8 mouse cellular contexts compared by ENCODE assay signal in the genomic region with DNA sequence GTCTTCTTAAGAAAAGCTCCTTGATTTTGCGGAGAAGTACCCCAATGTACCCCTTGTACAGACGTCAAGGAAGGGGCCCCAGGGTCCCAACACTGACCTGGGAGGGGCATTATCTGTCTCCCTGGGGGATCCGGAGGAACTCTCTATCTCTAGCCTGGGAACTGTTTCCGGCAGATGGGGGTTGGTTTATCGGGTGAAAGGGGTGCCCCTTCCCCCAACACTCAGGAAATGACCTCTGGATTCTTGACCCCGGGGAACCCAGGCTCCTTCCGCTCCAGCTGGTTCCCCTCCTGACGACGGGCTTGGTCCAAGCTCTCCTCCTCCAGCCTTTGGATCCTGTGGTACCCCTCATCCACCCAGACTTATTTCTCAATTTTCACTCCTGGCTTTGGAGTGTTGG. TPM values are rescaled to one million over a fixed set of nuclear protein-coding genes. Genes with fewer than 3 reads are reported as not detected.
DNase-seq lines count a peak whose midpoint lies in the region; ATAC-seq and TF ChIP-seq lines count a peak whose summit lies in the region.

No protein-coding gene starts in this region.

- 15% methylated on average over 9 of the region's 9 CpGs for WGBS in forebrain, embryonic 13.5 days
- 14% methylated on average over 9 of the region's 9 CpGs for WGBS in intestine, embryonic 15.5 days
- WGBS in liver, embryonic 15.5 days (ENCODE audit: insufficient replicate concordance), result 4% methylated on average over 9 of the region's 9 CpGs
- WGBS in small intestine, adult 2 months, result 9% methylated on average over 9 of the region's 9 CpGs

- peak overlapping the region; percentile 63; the same call in 1 of the 2 replicates for H3K4me3 ChIP-seq in forebrain, embryonic 13.5 days
- peak overlapping the region; percentile 65 for H3K4me3 ChIP-seq in intestine, embryonic 15.5 days (replicated peaks)
- peak overlapping the region; percentile 59 for H3K4me3 ChIP-seq in liver, embryonic 15.5 days (replicated peaks)
- H3K4me3 ChIP-seq in small intestine, adult 2 months (ENCODE audit: low read depth, low read length), result peak overlapping the region; percentile 60

- no peak for TF ChIP-seq POLR2A in small intestine, adult 2 months (IDR thresholded peaks at IDR 0.05; ENCODE audit: low read depth, low read length)

- H3K36me3 ChIP-seq in forebrain, embryonic 13.5 days (ENCODE audit: poor library complexity, severe bottlenecking), result no peaks in the 10 kb centered on the region
- H3K36me3 ChIP-seq in intestine, embryonic 15.5 days, result no peaks in the 10 kb centered on the region
- 0 out of 2 replicates have a peak, but pooled peaks cover 17% of the 10 kb centered on the region for H3K36me3 ChIP-seq in liver, embryonic 15.5 days (replicated peaks)
- H3K36me3 ChIP-seq in small intestine, adult 2 months (ENCODE audit: control insufficient read depth, insufficient read depth, low read length), result no peaks in the 10 kb centered on the region

- peaks cover 37% of the 10 kb centered on the region for H3K4me1 ChIP-seq in forebrain, embryonic 13.5 days
- H3K4me1 ChIP-seq in intestine, embryonic 15.5 days (replicated peaks), result peaks cover 39% of the 10 kb centered on the region
- peaks cover 49% of the 10 kb centered on the region for H3K4me1 ChIP-seq in liver, embryonic 15.5 days (replicated peaks)
- H3K4me1 ChIP-seq in small intestine, adult 2 months (ENCODE audit: control insufficient read depth, insufficient read depth, insufficient read length, low read length), result peaks cover 15% of the 10 kb centered on the region

- no peak for ATAC-seq in forebrain, embryonic 13.5 days
- ATAC-seq in intestine, embryonic 15.5 days, result no peak
- ATAC-seq in liver, embryonic 15.5 days (ENCODE audit: insufficient read depth), result peak; percentile 20; the same call in 1 of the 2 replicates

- H3K27ac ChIP-seq in forebrain, embryonic 13.5 days, result no peak overlapping the region
- H3K27ac ChIP-seq in intestine, embryonic 15.5 days, result no peak overlapping the region
- peak overlapping the region; percentile 68 for H3K27ac ChIP-seq in liver, embryonic 15.5 days (replicated peaks)
- H3K27ac ChIP-seq in small intestine, adult 2 months (ENCODE audit: insufficient read depth, low read depth, low read length), result 0 out of 2 replicates have a peak overlapping the region, but pooled peaks have one; percentile 53

- DNase-seq in MEL-GATA-1-ER (ENCODE audit: extremely low read depth, low read depth), result peak; percentile 30
- no peak for DNase-seq in right cerebral cortex, postnatal 25 days
- no peak for DNase-seq in layer of hippocampus, postnatal 36 days
- DNase-seq in layer of hippocampus, adult 8-10 months (ENCODE audit: low spot score in 2 of 2), result no peak

- H3K27me3 ChIP-seq in forebrain, embryonic 13.5 days, result peaks cover 32% of the 10 kb centered on the region
- H3K27me3 ChIP-seq in intestine, embryonic 15.5 days (replicated peaks), result peaks cover 37% of the 10 kb centered on the region
- H3K27me3 ChIP-seq in liver, embryonic 15.5 days, result peaks cover 56% of the 10 kb centered on the region
- H3K27me3 ChIP-seq in small intestine, adult 2 months (ENCODE audit: control insufficient read depth, insufficient read depth, low read length), result peaks cover 30% of the 10 kb centered on the region

- peak overlapping the region; percentile 43; the same call in 1 of the 2 replicates for H3K9ac ChIP-seq in forebrain, embryonic 13.5 days
- peak overlapping the region; percentile 50 for H3K9ac ChIP-seq in intestine, embryonic 15.5 days
- no peak overlapping the region for H3K9ac ChIP-seq in liver, embryonic 15.5 days

- no peaks in the 10 kb centered on the region for H3K9me3 ChIP-seq in forebrain, embryonic 13.5 days (replicated peaks)
- H3K9me3 ChIP-seq in intestine, embryonic 15.5 days, result no peaks in the 10 kb centered on the region
- no peaks in the 10 kb centered on the region for H3K9me3 ChIP-seq in liver, embryonic 15.5 days (replicated peaks)

- peak overlapping the region; percentile 99 for H3K4me2 ChIP-seq in forebrain, embryonic 13.5 days
- H3K4me2 ChIP-seq in intestine, embryonic 15.5 days (replicated peaks), result peak overlapping the region; percentile 98
- H3K4me2 ChIP-seq in liver, embryonic 15.5 days, result peak overlapping the region; percentile 80

- TF ChIP-seq CTCF in small intestine, adult 2 months (IDR thresholded peaks at IDR 0.05; ENCODE audit: extremely low read depth, insufficient read length, insufficient replicate concordance, low read depth, low read length), result no peak

RNA-seq across cellular contexts. Expression of gene Rasgrp2, which starts 2.8 kb away (rescaled TPM):
- 21.1 and 25.1 TPM in 2 replicates for polyA plus RNA-seq in forebrain, embryonic 13.5 days (2015; fragmentation: Nextera tagmentation; extraction: Ambion mirVana)
- 36.9 and 48.6 TPM in 2 replicates for polyA plus RNA-seq in intestine, embryonic 15.5 days (2015; fragmentation: Nextera tagmentation; extraction: Ambion mirVana)
- 81.3 and 88.4 TPM in 2 replicates for polyA plus RNA-seq in liver, embryonic 15.5 days (2015; fragmentation: Nextera tagmentation; extraction: Ambion mirVana)
- polyA plus RNA-seq in small intestine, adult 2 months (2012; rRNA removed), result 38.3 and 40.9 TPM in 2 replicates
- total RNA-seq in layer of hippocampus, postnatal 36 days (2021), result 10 to 100 TPM; 23.8 to 34.5 TPM
- total RNA-seq in layer of hippocampus, adult 8-10 months (2022), result 10 to 100 TPM; 35.0 to 44.1 (median 40.9) TPM

RNA-seq across cellular contexts. Expression of gene Nrxn2, which starts 16.6 kb away (rescaled TPM):
- 16.9 and 18.1 TPM in 2 replicates for polyA plus RNA-seq in forebrain, embryonic 13.5 days (2015; fragmentation: Nextera tagmentation; extraction: Ambion mirVana)
- 1.1 and 2.0 TPM in 2 replicates for polyA plus RNA-seq in intestine, embryonic 15.5 days (2015; fragmentation: Nextera tagmentation; extraction: Ambion mirVana)
- polyA plus RNA-seq in liver, embryonic 15.5 days (2015; fragmentation: Nextera tagmentation; extraction: Ambion mirVana), result 0.39 and 0.51 TPM in 2 replicates
- 2.0 and 2.9 TPM in 2 replicates for polyA plus RNA-seq in small intestine, adult 2 months (2012; rRNA removed)
- 100 to 1,000 TPM; 399 to 414 TPM for total RNA-seq in layer of hippocampus, postnatal 36 days (2021)
- 100 to 1,000 TPM; 348 to 441 (median 390) TPM for total RNA-seq in layer of hippocampus, adult 8-10 months (2022)

RNA-seq across cellular contexts. Expression of gene Pygm, which starts 17.8 kb away (rescaled TPM):
- 2.0 and 2.1 TPM in 2 replicates for polyA plus RNA-seq in forebrain, embryonic 13.5 days (2015; fragmentation: Nextera tagmentation; extraction: Ambion mirVana)
- polyA plus RNA-seq in intestine, embryonic 15.5 days (2015; fragmentation: Nextera tagmentation; extraction: Ambion mirVana), result 6.1 and 6.3 TPM in 2 replicates
- polyA plus RNA-seq in liver, embryonic 15.5 days (2015; fragmentation: Nextera tagmentation; extraction: Ambion mirVana), result 6.4 and 9.2 TPM in 2 replicates
- 3.2 and 5.0 TPM in 2 replicates for polyA plus RNA-seq in small intestine, adult 2 months (2012; rRNA removed)
- total RNA-seq in layer of hippocampus, postnatal 36 days (2021), result 10 to 100 TPM; 18.3 to 22.1 TPM
- total RNA-seq in layer of hippocampus, adult 8-10 months (2022), result 10 to 100 TPM; 14.2 to 19.7 (median 19.0) TPM

RNA-seq across cellular contexts. Expression of gene Sf1, which starts 38.5 kb away (rescaled TPM):
- polyA plus RNA-seq in forebrain, embryonic 13.5 days (2015; fragmentation: Nextera tagmentation; extraction: Ambion mirVana), result 134 and 139 TPM in 2 replicates
- 118 and 129 TPM in 2 replicates for polyA plus RNA-seq in intestine, embryonic 15.5 days (2015; fragmentation: Nextera tagmentation; extraction: Ambion mirVana)
- 64.3 and 68.8 TPM in 2 replicates for polyA plus RNA-seq in liver, embryonic 15.5 days (2015; fragmentation: Nextera tagmentation; extraction: Ambion mirVana)
- 99.0 and 171 TPM in 2 replicates for polyA plus RNA-seq in small intestine, adult 2 months (2012; rRNA removed)
- 100 to 1,000 TPM; 188 to 222 TPM for total RNA-seq in layer of hippocampus, postnatal 36 days (2021)
- total RNA-seq in layer of hippocampus, adult 8-10 months (2022), result 100 to 1,000 TPM; 209 to 234 (median 222) TPM

Comparison
In these comparisons a context has a peak if more than half of its experiments do, and no peak if none do; other contexts are left out.
1. H3K27ac ChIP-seq: peak in liver, embryonic 15.5 days (single experiment) and small intestine, adult 2 months (single experiment); none in forebrain, embryonic 13.5 days (single experiment) and intestine, embryonic 15.5 days (single experiment).
2. Peak in every context shown above with its lines, with median percentiles within 50 percentile points of each other: H3K4me2 ChIP-seq and H3K4me3 ChIP-seq.